Mouse (Mus musculus) skeletal muscle tissue, postnatal 0 days (tissue): ENCODE results near the gene Wdr49. TPM values are rescaled to one million over a fixed set of nuclear protein-coding genes. Genes with fewer than 3 reads are reported as not detected.

Experiments
- polyA plus RNA-seq: library from polyadenylated mRNA; unstranded; fragments of >200 nt; fragmentation: Nextera tagmentation; extraction: Ambion mirVana; gene quantifications from 2 replicates; pipeline ENCODE4 v1.2.1, GENCODE M21; 2015

Gene Wdr49
- not detected in 2 replicates for polyA plus RNA-seq

DNA sequence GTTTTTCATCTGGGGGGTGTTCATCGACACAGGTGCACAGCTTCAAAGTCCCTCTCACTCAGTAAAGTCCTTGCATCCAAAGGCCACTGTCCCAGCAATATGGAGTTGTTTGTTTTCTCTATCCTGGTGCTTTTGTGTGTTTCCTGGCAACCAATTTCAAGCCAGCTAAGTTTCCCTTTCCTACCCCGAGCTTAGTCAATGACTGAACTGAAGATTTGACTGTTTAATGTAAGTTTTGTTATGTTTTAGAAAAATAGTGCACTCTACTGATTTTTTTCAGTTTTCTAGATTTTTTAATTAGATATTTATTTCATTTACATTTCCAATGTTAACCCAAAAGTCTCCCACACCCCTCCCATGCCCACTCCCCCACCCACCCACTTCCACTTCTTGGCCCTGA is at the start of gene Wdr49:
Gene Wdr49, minus strand, starts transcription at position 101 of the 400 bp plus-strand sequence.

DNA sequence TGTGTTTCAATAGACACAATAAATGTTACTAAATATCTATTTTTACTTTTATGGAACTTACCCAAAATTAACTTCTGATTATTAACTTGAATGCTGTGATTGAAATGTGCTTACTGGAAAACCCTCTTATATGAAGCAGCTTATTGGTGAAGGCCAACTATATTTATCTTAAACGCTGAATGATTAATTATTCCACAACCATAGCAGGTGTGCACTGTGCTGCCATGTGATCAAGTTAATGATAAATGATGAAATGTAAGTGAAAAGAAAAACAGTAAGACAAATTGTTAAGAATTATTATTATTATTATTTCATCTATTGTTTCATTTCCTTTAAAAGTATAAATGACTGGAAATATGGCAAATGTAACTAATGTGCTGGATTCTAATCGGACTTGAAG is 212.0 kb downstream of the Wdr49 start, which contains the start of gene Serpini2:
Gene Serpini2, minus strand, starts transcription at position 101 of the 400 bp plus-strand sequence.

Other genes starting within 250 kb of the Wdr49 start
- not detected in 2 replicates for gene Serpini2, start 212.1 kb downstream of the Wdr49 start, polyA plus RNA-seq
- gene Pdcd10, start 74.7 kb upstream of the Wdr49 start, polyA plus RNA-seq, result 45.0 and 54.2 TPM in 2 replicates
- gene Serpini1, start 75.4 kb upstream of the Wdr49 start, polyA plus RNA-seq, result 1.00 and 1.0 TPM in 2 replicates